Mouse (Mus musculus): ENCODE results near the gene Ndufa6.
"Not testable (repeated sequence)": the region's sequence is repeated elsewhere in the genome, so short reads cannot be mapped to it uniquely, and the experiment has no call there.

Ndufa6 gene

DNA sequence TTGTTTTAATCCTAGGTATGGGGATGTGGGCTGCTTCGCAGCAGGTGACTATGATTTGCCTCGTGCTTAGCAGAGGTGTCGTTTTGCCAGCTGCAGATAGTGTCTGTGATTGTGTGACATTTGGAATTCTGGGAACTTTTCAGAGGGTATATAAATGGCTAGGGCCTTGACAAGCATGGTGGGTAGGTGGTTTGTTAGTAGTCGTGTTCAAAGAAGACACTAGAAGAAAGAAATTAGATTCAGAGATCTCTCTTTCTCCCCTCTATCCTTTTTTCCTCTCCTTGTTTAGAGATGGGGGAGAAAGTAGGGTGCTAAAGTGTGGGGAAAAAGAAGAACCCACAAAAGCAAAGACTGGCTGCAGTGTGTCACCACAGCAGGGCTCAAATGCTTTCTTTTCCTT, 14.0 kb upstream of the Ndufa6 start:
- in situ Hi-C loops (cut with MboI), result no loop called here

DNA sequence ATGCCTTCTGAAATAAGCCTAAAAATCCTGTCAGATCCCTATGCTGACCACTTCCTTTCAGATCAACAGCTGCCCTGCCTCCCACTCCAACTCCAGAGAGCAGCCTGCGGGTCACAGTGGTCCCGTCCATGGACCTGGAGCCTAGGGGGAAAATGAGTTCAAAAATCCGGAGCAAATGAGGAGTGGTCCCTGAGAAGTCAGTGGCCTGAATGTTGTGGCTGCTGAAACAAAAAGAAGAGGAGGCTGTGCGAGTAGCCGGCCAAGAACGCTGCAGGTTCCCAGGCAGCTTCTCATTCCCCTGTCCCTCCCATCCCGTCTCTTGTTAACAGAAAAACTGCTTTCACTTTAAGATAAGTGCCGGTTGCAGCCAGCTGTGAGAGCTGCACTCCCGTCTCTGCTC, 10.4 kb upstream of the Ndufa6 start:
- in situ Hi-C loops (cut with MboI), result not testable (repeated sequence)

DNA sequence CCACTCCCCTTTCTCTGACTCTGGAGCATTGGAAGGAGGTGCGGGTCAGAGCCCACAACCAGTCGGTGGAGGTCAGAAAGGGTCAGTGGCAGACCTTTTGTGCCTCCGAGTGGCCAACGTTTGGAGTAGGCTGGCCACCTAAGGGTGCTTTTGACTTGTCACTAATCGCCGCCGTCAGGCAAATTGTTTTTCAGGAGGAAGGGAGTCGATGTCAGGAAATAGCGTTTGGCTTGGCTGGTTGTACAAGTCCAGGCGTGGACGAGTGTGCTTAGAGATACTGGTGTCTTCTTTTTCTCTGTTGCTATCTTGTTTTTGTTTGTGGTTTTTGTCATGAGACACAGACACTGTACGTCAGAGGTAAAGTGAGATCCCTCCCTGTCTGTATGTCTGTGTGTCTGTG, 9.7 kb upstream of the Ndufa6 start:
- in situ Hi-C loops (cut with MboI), result not testable (repeated sequence)

DNA sequence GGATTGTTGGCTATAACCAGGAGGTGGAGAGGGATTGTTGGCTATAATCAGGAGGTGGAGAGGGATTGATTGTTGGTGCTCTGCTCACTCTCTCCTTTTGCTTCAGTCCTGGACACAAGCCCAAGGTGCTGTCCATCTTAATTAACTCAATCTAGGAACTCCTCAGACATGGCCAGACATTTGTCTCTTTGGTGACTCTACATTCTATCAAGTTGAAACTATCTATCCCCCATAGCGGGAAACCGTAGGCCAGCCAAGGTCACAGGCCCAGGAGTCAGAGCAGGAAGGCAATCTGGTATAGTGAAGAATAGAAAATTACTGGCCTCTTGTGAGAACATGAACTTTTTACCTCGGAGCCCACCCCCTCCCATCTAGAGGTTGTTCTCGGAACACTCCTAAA, 8.1 kb upstream of the Ndufa6 start:
- in situ Hi-C loops (cut with MboI), result no loop called here

DNA sequence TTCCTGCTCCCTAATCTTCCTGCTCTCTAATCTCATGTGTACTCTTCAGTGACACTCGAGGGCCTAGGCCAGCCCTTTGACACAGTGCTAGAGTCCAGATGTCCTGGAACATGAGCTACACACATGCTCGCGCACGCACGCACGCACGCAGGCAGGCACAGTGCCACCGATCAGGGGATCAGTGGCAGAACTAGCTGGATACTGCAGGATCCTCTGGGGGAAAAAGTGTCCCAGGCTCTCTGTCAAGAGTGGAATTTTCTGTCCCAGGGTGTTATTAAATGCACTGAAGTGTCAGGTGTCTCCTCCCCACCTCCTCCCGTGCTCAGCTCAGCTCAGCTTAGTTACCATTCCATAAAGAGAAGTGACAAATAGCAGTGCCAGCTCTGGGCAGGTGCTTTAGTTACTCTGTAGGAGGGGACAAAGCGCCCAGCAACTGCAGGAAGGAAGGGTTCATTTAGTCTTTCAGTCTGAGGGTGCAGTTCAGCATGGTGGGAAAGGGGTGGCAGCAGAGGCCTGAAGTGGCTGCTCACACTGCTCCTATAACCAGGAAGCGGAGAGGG, 7.4 kb upstream of the Ndufa6 start:
- in situ Hi-C loops (cut with MboI), result no loop called here

DNA sequence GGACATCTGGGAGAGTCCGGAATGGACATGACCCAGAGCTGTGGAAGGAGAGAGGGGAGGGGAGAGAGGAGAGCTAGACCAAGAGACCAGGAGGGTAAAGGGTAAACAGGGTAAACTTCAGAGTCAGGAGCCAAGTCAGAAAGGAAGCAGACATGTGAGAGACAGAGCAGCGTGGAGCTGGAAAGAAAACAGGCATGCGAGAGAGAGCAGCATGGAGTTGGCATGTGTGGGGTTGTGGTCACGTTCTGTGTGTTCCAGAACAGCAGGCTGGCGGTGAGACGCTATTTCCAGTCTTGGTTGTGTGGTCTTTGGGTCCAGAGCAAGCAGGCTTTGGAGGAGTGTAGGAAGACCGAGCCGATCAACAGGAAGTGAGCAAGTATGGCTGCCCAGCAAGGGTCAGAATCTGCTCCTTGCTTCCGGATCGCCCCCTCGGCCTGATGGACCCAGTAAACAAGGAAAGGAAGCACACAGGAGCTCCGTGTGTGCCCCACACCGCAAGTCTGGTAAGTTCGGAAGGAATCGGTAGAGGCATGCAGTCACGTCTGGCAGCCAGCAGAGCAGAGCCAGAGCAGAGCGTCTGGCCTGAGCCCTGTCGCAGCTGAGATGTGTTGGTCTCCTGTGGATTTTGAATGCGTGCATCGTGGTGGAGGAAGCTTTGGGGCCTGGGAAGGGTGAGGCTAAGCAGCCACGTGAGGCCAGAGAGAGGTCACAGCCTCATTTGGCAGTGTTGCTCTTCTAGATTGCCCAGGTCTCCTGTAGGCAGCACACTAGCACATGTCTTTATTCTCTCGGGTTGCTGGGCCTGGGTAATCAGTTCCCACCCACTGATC, 4.5 kb upstream of the Ndufa6 start:
- in situ Hi-C loops (cut with MboI), result no loop called here

DNA sequence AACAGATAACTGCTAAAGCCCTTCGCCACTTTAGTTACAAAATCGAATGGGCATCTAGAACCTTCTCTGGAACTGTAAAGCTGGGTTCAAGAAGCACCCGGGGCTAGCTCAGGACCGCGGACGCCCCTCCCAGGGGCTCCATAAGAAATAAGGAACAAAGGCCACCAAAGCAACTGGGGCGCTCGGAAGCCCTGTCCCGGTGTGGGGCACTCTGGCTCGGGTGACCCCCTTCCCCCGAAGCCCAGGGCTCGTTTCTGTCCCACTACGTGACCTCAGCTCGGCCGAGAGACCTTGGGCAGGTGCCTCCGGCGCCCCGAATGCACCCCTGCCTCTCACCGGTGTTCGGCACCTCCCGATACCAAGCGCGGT, 393 bp downstream of the Ndufa6 start:
- in situ Hi-C loops (cut with MboI), result no loop called here

DNA sequence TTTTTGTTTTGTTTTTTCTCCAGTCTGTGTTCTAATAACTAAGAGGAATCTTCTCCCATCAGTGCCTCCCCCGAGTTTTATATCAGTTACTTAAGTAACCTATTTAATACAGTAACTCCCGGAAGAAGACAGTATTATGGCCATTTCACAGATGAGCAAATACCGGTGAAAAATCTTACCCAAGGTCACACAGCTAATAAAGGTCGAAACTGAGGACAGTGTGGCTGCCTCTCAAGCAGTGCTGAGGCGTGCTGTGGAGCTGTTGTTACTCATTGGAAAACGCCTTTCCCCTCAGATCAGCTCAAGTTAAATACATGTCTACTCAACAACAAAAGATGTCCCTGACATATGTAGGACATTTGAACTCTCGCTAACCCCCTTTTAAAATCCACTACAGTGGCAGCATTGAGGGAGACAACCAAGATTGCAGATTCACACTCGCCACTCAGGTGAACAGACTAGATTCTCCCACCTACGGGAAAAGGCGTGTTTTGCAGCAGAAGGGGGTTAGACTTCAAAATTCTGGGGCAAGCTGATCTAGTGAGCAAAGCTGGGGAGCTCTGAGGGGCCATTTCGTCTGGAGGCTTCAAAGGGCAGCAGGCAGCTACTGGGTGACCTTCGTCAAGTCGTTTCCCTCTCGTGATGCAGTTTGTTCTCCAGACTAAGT, 911 bp downstream of the Ndufa6 start:
- in situ Hi-C loops (cut with MboI), result no loop called here

DNA sequence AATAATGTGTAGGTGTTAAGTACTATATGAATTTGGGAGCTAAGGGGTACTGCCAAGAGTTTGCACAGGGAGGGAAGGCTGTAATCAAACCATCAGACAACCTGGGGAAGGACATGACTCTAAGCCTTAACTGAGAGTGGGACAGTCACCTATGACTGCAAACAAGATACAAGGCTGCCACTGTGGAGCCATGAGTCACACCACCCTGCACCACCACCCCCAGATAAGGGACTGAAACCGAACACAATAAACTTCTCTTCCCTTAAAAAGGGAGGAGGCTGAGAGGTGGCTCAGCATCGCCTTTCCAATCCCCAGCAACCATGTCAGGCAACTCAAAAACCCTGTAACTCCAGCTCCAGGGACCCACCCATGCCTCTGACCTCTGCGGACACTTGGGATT, 2.6 kb downstream of the Ndufa6 start:
- in situ Hi-C loops (cut with MboI), result no loop called here

DNA sequence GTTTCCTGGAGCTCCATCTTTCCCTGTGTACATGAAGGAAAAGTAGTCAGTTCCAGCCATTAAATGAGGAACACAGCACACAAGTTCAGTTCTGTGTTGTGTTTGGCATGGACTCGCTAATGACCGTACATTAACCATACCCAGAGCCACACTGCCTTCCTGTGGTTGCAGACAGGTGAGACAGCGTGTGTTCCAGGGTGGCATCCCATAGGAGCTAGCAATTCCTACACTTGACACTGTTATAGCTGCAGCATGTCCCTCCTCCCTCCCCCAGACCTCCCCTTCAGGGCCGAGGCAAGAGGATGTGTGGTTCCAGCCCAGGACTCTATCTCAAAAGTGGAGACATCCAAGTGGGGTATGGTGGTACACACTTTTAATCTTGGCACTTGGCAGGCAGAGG, 3.8 kb downstream of the Ndufa6 start:
- in situ Hi-C loops (cut with MboI), result no loop called here

DNA sequence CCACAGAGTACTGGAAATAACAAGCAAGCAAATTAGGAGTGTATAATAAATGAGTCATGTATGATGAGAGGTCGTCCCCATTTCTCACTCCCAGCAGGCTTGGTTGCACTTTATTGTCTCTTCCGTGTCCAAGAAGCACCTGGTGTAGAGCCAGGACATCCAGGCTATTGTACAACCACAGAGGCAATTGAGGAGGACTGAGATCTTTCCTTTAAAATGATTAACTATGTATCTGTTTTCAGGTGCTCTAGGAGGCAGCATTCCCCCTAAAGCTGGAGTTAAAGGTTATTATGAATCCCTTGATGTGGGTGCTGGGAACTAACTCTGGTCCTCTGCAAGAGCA, 5.2 kb downstream of the Ndufa6 start:
- in situ Hi-C loops (cut with MboI), result no loop called here

DNA sequence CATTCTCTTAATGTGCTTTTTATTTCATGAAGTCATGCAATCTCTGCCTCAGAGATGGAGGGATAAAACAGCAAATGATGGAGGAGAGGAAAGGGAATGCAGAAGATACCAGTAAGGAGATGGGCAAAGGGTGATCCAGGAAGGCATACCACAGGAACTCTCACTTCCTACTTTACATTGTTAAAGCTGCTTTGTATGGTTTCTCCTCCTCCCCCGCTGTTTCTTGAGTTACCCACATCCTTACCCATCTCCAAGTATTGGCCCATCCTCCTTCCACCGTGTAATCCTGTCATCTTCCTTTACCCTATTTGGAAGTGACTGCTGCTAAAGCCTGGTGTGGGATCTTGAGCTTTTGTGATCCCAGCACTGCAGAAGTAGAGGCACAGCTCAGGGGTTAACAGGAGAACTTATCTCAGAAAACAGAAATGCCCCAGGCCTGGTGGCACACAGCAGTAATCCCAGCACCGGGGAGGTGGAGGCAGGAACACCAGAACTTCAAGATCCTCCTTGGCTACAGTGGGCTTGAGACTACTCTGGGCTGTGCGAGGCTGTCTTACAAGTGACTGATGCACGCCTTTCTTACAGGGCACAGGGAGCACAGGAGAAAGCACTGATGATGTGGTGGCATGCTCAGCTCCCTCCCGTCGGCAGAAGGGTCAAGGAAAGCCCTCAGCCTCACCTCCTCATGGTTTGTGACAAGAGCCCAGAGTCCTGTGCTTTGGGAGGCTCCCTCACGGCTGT, 5.7 kb downstream of the Ndufa6 start:
- in situ Hi-C loops (cut with MboI), result no loop called here

DNA sequence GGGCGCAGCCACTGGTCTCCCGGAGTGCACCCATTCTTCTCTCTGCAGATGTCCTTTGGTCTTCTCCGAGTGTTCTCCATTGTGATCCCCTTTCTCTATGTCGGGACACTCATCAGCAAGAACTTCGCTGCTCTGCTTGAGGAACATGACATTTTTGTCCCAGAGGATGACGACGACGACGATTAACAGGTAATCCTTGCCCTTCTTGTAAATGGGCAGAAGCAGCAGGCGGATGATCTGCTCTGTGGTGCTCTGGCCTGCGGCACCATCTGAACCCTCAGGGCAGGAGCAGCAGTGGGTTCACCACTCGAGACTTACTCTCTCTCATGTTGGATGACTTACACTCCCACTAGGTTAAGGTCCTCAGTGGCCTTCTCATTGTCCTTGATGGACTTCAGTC, 6.3 kb downstream of the Ndufa6 start:
- in situ Hi-C loops (cut with MboI), result no loop called here

DNA sequence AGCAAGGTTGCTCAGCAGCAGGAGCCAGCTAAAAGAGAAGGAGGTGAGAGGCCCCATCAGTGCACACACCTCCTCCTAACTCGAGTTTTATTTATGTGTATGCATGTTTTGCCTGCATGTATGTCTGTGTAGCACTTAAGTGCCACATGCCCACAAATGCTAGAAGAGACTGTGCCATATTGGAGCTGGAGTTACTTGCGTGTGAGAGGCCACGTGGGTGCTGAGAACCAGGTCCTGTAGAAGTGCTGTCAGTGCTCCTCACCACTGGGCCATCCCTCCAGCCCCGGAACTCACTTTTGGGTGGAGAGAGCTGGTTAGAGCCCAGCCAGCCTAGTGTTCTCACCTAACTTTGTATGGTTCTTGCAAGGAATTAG, 6.8 kb downstream of the Ndufa6 start:
- in situ Hi-C loops (cut with MboI), result no loop called here

DNA sequence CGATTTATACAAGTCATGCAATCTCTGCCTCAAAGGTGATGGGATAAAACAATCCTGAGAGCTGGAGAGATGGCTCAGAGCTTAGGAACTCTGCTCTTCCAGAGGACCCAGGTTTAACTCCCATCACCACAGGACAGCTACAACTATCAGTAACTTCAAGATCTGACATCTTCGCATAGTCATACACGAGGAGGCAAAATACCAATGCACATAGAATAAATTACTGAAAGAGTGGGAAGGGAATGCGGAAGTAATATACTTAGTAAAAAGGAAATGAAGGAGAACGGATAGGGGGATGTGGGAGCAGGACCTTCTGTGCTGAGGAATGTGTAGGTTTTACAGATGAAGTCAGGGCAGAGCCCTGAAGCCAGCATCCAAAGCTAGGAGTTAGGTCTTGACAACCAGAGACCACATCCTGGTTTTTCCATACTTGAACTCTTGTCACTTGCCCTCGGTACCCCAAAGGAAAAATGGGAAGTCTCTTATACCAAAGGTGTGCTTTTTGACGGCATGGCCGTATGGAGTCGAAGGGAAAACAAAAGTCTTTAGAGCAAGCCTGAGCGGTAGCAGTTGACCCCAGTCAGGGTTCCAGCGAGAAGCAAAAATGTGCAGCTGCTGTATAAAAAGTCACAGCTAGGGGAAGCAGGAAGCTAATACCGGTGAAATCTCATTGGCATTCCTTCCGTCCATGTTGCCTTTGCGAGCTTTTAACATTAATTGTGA, 7.4 kb downstream of the Ndufa6 start:
- in situ Hi-C loops (cut with MboI), result no loop called here

DNA sequence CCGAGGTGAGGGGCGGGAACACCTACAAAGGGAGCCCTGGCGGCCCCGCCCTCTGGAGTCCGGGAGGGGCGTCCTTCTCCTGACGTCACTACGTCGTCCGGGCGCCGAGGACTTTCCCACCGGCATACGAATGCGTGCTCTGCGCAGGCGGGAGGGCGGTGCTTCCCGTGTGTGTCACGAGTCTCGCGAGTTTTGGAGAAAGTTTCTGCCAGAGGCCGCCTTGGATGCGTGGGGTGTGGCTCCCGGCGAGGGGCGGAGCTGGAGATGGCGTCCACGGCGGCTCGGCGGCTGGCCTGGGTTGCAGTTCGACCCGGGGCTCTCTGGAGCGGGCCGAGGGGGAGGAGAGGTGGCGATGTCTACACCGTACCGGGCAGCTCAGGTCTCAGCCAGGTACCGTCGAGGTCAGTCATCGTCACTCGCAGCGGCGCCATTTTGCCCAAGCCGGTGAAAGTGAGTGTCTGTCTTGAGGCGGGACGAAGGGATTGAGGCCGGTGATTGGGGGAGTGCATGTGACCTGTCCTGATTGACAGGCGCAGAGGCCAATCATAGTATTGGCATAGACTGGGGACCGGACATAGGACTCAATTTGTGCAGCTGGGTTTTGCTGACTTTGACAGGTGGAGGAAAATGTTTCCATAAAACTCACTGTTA, 8.2 kb downstream of the Ndufa6 start:
- in situ Hi-C loops (cut with MboI), result no loop called here

DNA sequence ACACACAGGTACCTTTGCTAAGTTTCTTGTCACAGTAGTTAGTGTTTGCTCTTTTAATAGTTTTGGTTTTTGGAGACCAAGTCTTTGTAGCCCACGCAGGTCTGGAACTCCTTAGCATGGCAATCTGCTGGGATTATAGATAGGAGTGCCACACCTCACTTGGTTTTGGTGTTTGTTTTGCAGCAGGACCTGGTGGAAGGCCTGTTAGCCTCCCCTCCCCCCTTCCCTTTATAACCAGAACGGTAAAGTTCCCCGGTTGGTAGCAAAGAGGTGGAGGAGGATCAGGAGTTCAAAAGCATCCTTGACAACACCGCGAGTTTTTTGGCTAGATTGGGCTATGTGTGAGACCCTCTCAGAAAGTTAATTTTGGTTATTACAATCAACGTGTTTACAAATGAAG, 9.2 kb downstream of the Ndufa6 start:
- in situ Hi-C loops (cut with MboI), result no loop called here

DNA sequence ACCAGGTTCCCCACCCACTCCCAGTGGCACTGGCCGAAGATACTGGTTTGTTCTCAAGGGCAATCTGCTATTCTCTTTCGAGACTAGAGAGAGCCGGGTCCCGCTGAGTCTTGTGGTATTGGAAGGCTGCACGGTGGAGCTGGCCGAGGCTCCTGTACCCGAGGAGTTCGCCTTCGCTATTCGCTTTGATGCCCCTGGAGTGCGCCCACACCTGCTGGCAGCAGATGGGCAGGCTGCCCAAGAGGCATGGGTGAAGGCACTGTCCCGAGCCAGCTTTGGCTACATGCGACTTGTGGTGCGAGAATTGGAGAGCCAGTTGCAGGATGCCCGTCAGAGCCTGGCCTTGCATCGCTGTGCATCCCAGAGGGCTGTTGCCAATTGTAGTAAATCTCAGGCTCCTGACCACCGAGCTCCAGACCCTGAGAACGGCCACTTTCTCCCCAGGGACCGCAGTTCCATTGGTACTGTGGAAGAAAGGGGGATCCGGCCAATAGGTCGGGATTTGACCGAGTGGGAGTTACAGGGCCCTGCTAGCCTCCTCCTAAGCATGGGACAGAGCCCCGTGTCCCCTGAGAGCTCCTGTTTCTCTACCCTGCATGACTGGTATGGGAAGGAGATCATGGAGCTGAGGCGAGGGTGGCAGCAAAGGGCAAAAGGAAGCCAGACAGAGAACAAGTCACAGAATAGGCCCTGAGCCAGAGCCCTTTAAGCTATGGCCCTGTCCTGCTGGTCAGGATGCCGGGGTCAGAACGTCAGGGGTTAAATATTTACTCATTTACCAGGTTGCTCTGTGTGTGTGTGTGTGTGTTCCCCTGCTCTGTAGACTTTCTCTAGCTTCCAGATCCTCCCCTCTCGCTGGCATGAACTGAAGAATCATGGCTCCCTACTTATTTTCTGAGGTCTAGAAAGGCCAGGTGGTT, 10.5 kb downstream of the Ndufa6 start:
- in situ Hi-C loops (cut with MboI), result no loop called here

DNA sequence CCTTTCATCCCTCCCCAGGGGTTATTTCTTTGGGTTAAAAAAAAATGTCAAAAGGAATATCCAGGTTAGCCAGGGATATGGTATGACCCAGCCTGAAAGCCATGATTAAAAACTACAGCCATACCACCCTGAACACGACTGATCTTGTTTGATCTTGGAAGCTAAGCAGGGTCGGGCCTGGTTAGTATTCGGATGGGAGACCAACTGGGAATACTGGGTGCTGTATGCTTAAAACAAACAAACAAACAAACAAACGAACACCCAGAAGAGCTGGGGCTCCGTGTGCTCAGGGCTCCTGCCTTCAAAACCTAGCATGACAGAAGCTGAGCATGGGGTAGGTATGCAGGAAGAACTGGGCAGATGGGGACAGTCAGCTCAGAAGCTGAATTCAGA, 11.6 kb downstream of the Ndufa6 start:
- in situ Hi-C loops (cut with MboI), result no loop called here

DNA sequence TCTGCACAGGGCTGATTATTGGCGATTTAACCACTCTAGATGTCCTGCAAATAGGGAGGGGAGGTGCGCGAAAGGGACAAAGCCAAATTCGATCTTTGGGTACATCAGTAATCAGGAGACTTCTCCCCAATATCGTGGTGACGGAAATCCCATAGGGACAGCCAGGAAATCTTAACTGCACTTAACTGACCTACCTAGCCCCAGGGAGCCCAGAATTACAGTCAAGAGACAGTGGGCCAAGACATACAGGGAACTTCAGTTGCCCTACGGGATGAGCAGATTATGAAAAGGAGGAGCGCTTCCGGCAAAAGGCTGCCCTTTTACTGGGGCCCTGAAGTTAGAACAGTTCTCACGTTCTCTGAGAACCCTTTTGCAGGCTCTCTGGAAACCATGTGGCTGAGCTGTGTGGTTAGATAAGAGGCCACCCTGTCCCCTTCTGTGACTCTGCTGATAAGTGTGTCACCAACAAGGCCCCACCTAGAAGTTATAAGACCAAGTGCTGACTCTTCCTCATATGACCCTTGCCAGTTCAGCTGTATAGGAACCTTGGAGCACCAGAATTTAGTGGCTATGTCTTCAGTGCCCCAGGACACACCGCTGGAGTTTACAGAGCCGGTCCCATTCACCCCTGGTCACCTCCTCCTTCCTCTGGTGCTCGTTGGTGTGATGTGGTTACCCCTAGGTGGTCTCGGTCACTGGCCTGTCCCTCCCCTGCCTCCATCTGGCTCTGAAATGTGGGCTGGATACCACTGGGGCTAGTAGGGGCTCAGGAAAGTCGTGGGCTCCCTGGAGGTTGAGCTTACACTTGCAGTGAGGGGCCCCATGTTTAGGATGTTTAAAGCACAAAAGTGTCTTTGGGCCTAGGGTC, 12.2 kb downstream of the Ndufa6 start:
- in situ Hi-C loops (cut with MboI), result no loop called here

Data from mature B cell (primary cell).